Mouse (Mus musculus) liver, adult 2 months (tissue): ENCODE data around the gene Nr3c2. TPM values are rescaled to one million over a fixed set of nuclear protein-coding genes. Genes with fewer than 3 reads are reported as not detected.

Source experiments
- DNase-seq: peaks from one replicate; pipeline ENCODE4 v3.0.0-alpha.2; 2011; ENCODE audit warnings: low read depth, low spot score; ENCODE audit errors: extremely low read depth
- H3K27ac ChIP-seq: fragments of 200-500 bp; replicated peaks from 2 replicates; pipeline ENCODE4 v1.5.1; 2012; ENCODE audit warnings: low read depth, mild to moderate bottlenecking, control low read depth, inconsistent platforms, low read length; ENCODE audit not compliant: insufficient read depth
- H3K27me3 ChIP-seq: fragments of 200-500 bp; 2 replicates; pipeline ENCODE4 v1.6.1; 2012; ENCODE audit warnings: mild to moderate bottlenecking, moderate library complexity, low read length, inconsistent platforms; ENCODE audit not compliant: control insufficient read depth, insufficient read depth
- H3K36me3 ChIP-seq: fragments of 200-500 bp; 2 replicates; pipeline ENCODE4 v1.6.1; 2012; ENCODE audit warnings: low read length, inconsistent platforms; ENCODE audit not compliant: control insufficient read depth, insufficient read depth
- H3K4me1 ChIP-seq: fragments of 200-500 bp; 2 replicates; pipeline ENCODE4 v1.6.1; 2011; ENCODE audit warnings: low read length; ENCODE audit not compliant: control insufficient read depth, insufficient read depth
- H3K4me3 ChIP-seq: fragments of 200-500 bp; 2 replicates; pipeline ENCODE4 v1.5.1; 2011; ENCODE audit warnings: low read depth, mild to moderate bottlenecking, control low read depth, low read length, moderate library complexity; ENCODE audit not compliant: insufficient read depth
- H3K79me2 ChIP-seq: fragments of 200-500 bp; 2 replicates; pipeline ENCODE4 v1.6.1; 2012; ENCODE audit warnings: inconsistent platforms, mild to moderate bottlenecking, low read length, moderate library complexity; ENCODE audit not compliant: control insufficient read depth, insufficient read depth
- H3K9ac ChIP-seq: fragments of 200-500 bp; 2 replicates; pipeline ENCODE4 v1.6.1; 2012; ENCODE audit warnings: low read depth, mild to moderate bottlenecking, control low read depth, inconsistent platforms, low read length
- CTCF ChIP-seq: fragments of 200-500 bp; IDR thresholded peaks from 2 replicates; pipeline ENCODE4 v1.5.1; 2011; ENCODE audit warnings: low read depth, low read length, control low read depth
- POLR2A ChIP-seq: fragments of 200-500 bp; IDR thresholded peaks from 2 replicates; pipeline ENCODE4 v1.6.1; 2011; ENCODE audit warnings: low read length, control low read depth; ENCODE audit not compliant: insufficient read depth; ENCODE audit errors: extremely low read depth
- WGBS: fragments of 180-500 bp; shearing (Covaris S2); methylation state at CpG from one replicate; pipeline ENCODE4 v1.1.7; 2018; 5-methylcytosine and 5-hydroxymethylcytosine counted together
- polyA plus RNA-seq: library from polyadenylated mRNA; depleted of rRNA; stranded (reverse); fragments of >200 nt; gene quantifications from 2 replicates; pipeline ENCODE4 v1.2.3, GENCODE M21; 2012
- total RNA-seq: library from RNA; depleted of rRNA; stranded (reverse); fragments of >200 nt; gene quantifications from 2 replicates; pipeline ENCODE4 v1.2.3, GENCODE M21; 2014

Gene Nr3c2
- total and polyA plus RNA-seq, 2 experiments, result 4.7 to 14.8 TPM

DNA sequence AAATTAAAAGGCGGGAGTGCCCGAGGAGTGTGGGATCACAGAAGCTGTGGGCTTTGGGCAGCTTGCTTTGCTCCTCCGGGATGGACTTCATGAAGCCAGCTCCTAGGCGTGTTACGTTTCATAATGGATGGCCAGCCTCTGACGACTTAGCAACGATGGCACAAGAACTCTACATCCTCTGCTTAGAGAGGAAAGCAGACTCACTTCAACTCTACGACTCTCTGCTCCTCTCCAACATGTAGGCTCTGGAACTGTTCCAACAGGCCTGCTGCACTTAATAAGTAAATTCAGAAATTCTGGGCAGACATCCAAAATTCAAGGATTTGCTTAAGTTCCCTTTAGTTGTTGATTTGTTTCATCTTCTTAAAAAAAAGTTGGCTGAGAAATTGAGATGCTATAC is 315.4 kb downstream of the Nr3c2 start:
- no peak overlapping the region for H3K9ac ChIP-seq
- H3K27ac ChIP-seq, result no peak overlapping the region
- H3K36me3 ChIP-seq, result peaks cover 17% of the 10 kb centered on the region
- WGBS, result 80% methylated on average over 8 of the region's 8 CpGs
- H3K4me1 ChIP-seq, result no peaks in the 10 kb centered on the region
- no peak overlapping the region for H3K4me3 ChIP-seq
- peak; percentile 39 for DNase-seq
- no peaks in the 10 kb centered on the region for H3K79me2 ChIP-seq
- TF ChIP-seq POLR2A, result no peak
- no peak for TF ChIP-seq CTCF
- H3K27me3 ChIP-seq, result no peaks in the 10 kb centered on the region

DNA sequence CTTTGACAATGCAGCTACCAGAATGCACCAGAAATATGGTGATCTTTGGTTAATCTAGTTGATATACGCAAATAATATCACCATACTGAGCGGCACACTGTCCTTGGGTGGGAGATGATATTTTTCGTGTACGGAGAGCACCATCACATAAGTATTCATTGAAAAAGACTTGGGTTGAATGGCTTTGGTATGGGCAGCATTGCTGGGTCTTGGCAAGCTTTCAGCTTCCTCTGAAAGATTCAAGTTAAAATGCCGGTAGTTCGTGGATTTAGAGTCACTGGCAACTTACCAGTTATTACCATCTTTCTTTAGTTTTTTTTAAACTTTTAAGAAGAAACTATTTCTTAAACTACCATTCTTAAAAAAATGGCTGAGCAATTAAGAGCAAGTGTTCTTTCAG is 315.9 kb downstream of the Nr3c2 start:
- DNase-seq, result no peak
- H3K27ac ChIP-seq, result no peak overlapping the region
- no peak for TF ChIP-seq POLR2A
- no peak for TF ChIP-seq CTCF
- no peaks in the 10 kb centered on the region for H3K27me3 ChIP-seq
- H3K79me2 ChIP-seq, result no peaks in the 10 kb centered on the region
- no peaks in the 10 kb centered on the region for H3K4me1 ChIP-seq
- H3K36me3 ChIP-seq, result peaks cover 17% of the 10 kb centered on the region
- 87% methylated on average over 6 of the region's 6 CpGs for WGBS
- no peak overlapping the region for H3K9ac ChIP-seq
- H3K4me3 ChIP-seq, result no peak overlapping the region

DNA sequence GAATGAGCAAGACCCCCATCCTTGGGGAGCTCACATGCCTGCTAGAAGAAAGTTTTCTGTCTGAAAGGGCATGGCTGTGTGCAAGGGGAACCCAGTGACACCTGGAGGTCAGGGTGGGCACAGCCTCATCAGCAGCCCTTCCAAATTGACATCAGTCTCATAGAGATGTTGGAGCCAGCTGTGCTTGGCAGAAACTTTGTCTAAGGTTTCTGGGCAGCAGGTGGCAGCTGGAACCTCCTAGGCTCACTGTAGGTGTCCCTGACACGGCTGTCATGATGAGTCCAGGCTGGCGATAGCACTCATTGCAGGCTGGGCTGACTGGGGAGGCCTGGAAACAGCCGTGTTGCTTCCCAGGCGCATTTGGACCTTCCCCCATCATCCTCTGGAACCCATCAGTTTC is 323.9 kb downstream of the Nr3c2 start:
- H3K27me3 ChIP-seq, result no peaks in the 10 kb centered on the region
- H3K36me3 ChIP-seq, result peaks cover 6% of the 10 kb centered on the region
- 92% methylated on average over 4 of the region's 4 CpGs for WGBS
- no peak overlapping the region for H3K4me3 ChIP-seq
- H3K27ac ChIP-seq, result no peak overlapping the region
- H3K79me2 ChIP-seq, result no peaks in the 10 kb centered on the region
- H3K9ac ChIP-seq, result no peak overlapping the region
- no peak for DNase-seq
- no peaks in the 10 kb centered on the region for H3K4me1 ChIP-seq
- TF ChIP-seq POLR2A, result no peak

DNA sequence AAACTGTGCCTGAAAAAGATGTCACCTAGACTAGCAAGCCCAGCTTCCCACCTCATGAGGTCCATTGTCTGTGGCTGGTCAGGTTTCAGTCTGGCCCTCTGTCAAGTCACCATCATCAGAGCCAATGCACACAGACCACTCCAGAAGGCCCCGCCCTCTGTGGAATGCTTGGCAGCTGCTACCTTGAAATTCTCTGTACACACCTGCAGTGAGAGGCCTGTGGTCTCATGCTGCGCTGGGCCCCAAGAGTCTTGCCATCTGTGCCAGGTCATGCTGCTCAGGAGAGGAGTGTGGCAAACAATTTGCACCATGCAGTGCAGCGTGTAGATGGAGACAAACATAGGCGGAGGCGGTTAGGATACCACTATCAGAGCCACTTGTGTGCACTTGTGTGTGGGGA is 328.5 kb downstream of the Nr3c2 start:
- Histone ChIP-seq H3K27ac (no peak overlapping the region), H3K9ac (no peak overlapping the region), H3K4me3 (no peak overlapping the region), H3K79me2 (no peaks in the 10 kb centered on the region), H3K27me3 (no peaks in the 10 kb centered on the region), H3K36me3 (no peaks in the 10 kb centered on the region), H3K4me1 (peaks cover 2% of the 10 kb centered on the region)
- TF ChIP-seq CTCF (no peak), POLR2A (no peak)
- peak; percentile 8 for DNase-seq
- 60% methylated on average over 5 of the region's 5 CpGs for WGBS

DNA sequence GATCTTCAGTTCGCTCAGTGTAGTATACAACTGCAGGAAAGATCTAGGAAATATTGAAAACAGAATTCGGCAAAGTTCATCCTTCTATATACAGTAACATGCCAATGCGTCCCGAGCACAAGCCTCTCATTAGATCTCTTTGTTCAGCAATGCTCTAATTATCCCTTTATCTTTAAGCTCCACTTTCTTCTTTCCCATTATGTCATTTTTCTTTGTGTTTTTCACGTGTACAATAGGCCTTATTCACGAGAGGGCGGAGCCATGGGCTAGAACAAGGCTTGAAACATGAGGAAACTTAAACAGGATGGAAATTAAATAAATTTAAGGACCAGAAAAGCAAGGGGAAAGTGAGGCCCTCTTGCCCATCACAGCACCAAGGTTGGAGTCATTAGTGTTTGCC is 329.4 kb downstream of the Nr3c2 start:
- Histone ChIP-seq H3K36me3 (no peaks in the 10 kb centered on the region), H3K79me2 (no peaks in the 10 kb centered on the region), H3K27me3 (no peaks in the 10 kb centered on the region), H3K27ac (no peak overlapping the region), H3K4me3 (no peak overlapping the region), H3K4me1 (peaks cover 3% of the 10 kb centered on the region), H3K9ac (no peak overlapping the region)
- WGBS, result 90% methylated on average over 7 of the region's 7 CpGs
- DNase-seq, result no peak
- TF ChIP-seq CTCF (no peak), POLR2A (no peak)

DNA sequence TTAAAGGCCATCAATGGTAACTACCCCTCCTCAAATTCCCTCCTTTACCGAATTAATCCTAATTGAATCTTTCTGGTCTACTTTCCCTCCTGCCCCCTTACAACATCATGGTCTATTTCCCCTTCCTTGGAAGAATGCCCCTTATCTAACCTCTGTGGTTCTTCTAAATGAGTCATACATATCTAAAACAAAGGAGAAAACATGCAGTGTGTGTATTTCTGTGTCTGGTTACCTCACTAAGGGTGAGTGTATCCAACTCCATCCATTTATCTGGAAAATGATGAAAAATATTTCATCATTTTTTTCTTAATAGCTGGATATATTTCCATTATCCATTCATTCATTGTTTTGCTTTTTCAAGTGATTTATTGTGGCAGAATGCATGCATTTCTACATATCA is 332.0 kb downstream of the Nr3c2 start:
- no peak overlapping the region for H3K4me3 ChIP-seq
- TF ChIP-seq CTCF (no peak), POLR2A (no peak)
- WGBS, result 91% methylated on average over 1 of the region's 1 CpGs

DNA sequence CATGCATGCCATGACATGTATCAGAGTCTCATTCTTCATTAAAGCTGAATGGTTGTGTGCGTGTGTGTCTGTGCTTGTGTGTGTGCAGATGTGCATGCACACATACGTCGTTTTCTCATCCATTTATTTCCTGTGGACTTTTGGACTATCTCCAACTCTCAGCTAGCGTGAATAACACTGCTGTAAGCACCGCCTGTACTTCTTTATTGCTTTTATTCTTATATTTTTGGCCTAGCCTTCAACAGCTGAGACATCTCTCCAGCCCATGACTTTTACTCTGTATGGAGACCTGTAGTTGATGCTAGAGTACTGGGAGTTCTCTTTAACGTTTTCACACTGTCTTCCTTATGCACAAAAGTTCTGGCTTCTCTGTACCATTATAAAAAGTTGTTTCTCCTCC is 332.6 kb downstream of the Nr3c2 start:
- Histone ChIP-seq H3K9ac (no peak overlapping the region), H3K27me3 (no peaks in the 10 kb centered on the region), H3K79me2 (no peaks in the 10 kb centered on the region), H3K4me3 (no peak overlapping the region), H3K4me1 (peaks cover 5% of the 10 kb centered on the region), H3K27ac (no peak overlapping the region), H3K36me3 (no peaks in the 10 kb centered on the region)
- DNase-seq, result no peak
- 73% methylated on average over 6 of the region's 6 CpGs for WGBS
- TF ChIP-seq POLR2A (no peak), CTCF (no peak)

More for the DNA sequence above, 332.0 kb downstream of the Nr3c2 start:
- no peak overlapping the region for H3K9ac ChIP-seq
- no peaks in the 10 kb centered on the region for H3K79me2 ChIP-seq
- H3K27me3 ChIP-seq, result no peaks in the 10 kb centered on the region
- H3K27ac ChIP-seq, result no peak overlapping the region
- H3K36me3 ChIP-seq, result no peaks in the 10 kb centered on the region
- peaks cover 3% of the 10 kb centered on the region for H3K4me1 ChIP-seq
- DNase-seq, result no peak
